Mouse (Mus musculus): ENCODE measurements at regions not wholly inside any gene's neighbourhood (a gene's known extent, or its start where the extent isn't known, plus 50 kb on each side); places are given as distances from the start of the nearest gene placed in this dataset.

GRCm38 (mm10) chr13:107743464-107744218, 300.6 kb upstream of the Smim15 start:
- DNase-seq: no peak
- no peak overlapping the region for H3K4me3 ChIP-seq (replicated peaks)
- H3K27ac ChIP-seq: no peak overlapping the region
- H3K9me3 ChIP-seq (replicated peaks): no peaks in the 10 kb centered on the region
- ATAC-seq (ENCODE audit: low read depth): no peak
- 0 out of 2 replicates have a peak, but pooled peaks cover 7% of the 10 kb centered on the region for H3K36me3 ChIP-seq
- no peaks in the 10 kb centered on the region for H3K4me1 ChIP-seq (replicated peaks)
- no peak overlapping the region for H3K4me2 ChIP-seq
- no peaks in the 10 kb centered on the region for H3K27me3 ChIP-seq
- WGBS (ENCODE audit: insufficient replicate concordance): 80% methylated on average over 21 of the region's 21 CpGs
- no peak overlapping the region for H3K9ac ChIP-seq

- no peaks in the 10 kb centered on the region for H3K4me1 ChIP-seq (replicated peaks)
- 69% methylated on average over 8 of the region's 8 CpGs for WGBS (ENCODE audit: insufficient replicate concordance)
- no peak overlapping the region for H3K9ac ChIP-seq
- ATAC-seq (ENCODE audit: low read depth) (no peak), DNase-seq (no peak)
- H3K27ac ChIP-seq: no peak overlapping the region
- H3K9me3 ChIP-seq (replicated peaks): no peaks in the 10 kb centered on the region
- no peak overlapping the region for H3K4me3 ChIP-seq (replicated peaks)
- H3K27me3 ChIP-seq: no peaks in the 10 kb centered on the region
- no peaks in the 10 kb centered on the region for H3K36me3 ChIP-seq
- H3K4me2 ChIP-seq: no peak overlapping the region
These were observed 307.7 kb upstream of the Smim15 start for GRCm38 (mm10) chr13:107736581-107736980.

GRCm38 (mm10) chr13:107734161-107734905, 309.9 kb upstream of the Smim15 start:
- no peak overlapping the region for H3K27ac ChIP-seq
- H3K9ac ChIP-seq: no peak overlapping the region
- no peaks in the 10 kb centered on the region for H3K4me1 ChIP-seq (replicated peaks)
- ATAC-seq (ENCODE audit: low read depth): no peak
- WGBS (ENCODE audit: insufficient replicate concordance): 64% methylated on average over 12 of the region's 12 CpGs
- H3K4me3 ChIP-seq (replicated peaks): no peak overlapping the region
- no peaks in the 10 kb centered on the region for H3K27me3 ChIP-seq
- H3K9me3 ChIP-seq (replicated peaks): no peaks in the 10 kb centered on the region
- no peaks in the 10 kb centered on the region for H3K36me3 ChIP-seq
- DNase-seq: no peak
- no peak overlapping the region for H3K4me2 ChIP-seq

- Histone ChIP-seq H3K4me2 (no peak overlapping the region), H3K4me3 (replicated peaks) (no peak overlapping the region), H3K36me3 (peaks cover 3% of the 10 kb centered on the region; the same call in 1 of the 2 replicates), H3K9me3 (replicated peaks) (no peaks in the 10 kb centered on the region), H3K4me1 (replicated peaks) (no peaks in the 10 kb centered on the region), H3K9ac (no peak overlapping the region), H3K27ac (no peak overlapping the region), H3K27me3 (no peaks in the 10 kb centered on the region)
- ATAC-seq (ENCODE audit: low read depth) (no peak), DNase-seq (no peak)
- WGBS (ENCODE audit: insufficient replicate concordance): 88% methylated on average over 9 of the region's 9 CpGs
These were observed 313.3 kb upstream of the Smim15 start for GRCm38 (mm10) chr13:107730976-107731375.

- Histone ChIP-seq H3K4me1 (replicated peaks) (no peaks in the 10 kb centered on the region), H3K4me2 (no peak overlapping the region), H3K9ac (no peak overlapping the region), H3K4me3 (replicated peaks) (no peak overlapping the region), H3K36me3 (peaks cover 3% of the 10 kb centered on the region; the same call in 1 of the 2 replicates), H3K27ac (no peak overlapping the region), H3K27me3 (no peaks in the 10 kb centered on the region), H3K9me3 (replicated peaks) (no peaks in the 10 kb centered on the region)
- WGBS (ENCODE audit: insufficient replicate concordance): 86% methylated on average over 20 of the region's 20 CpGs
- no peak for DNase-seq
- no peak for ATAC-seq (ENCODE audit: low read depth)
These were observed 317.8 kb upstream of the Smim15 start for GRCm38 (mm10) chr13:107726491-107726890.

- no peak overlapping the region for H3K9ac ChIP-seq
- DNase-seq: no peak
- no peak overlapping the region for H3K4me3 ChIP-seq (replicated peaks)
- no peaks in the 10 kb centered on the region for H3K4me1 ChIP-seq (replicated peaks)
- H3K36me3 ChIP-seq: no peaks in the 10 kb centered on the region
- H3K4me2 ChIP-seq: no peak overlapping the region
- WGBS (ENCODE audit: insufficient replicate concordance): 67% methylated on average over 11 of the region's 11 CpGs
- H3K9me3 ChIP-seq (replicated peaks): no peaks in the 10 kb centered on the region
- no peak overlapping the region for H3K27ac ChIP-seq
- ATAC-seq (ENCODE audit: low read depth): no peak
- no peaks in the 10 kb centered on the region for H3K27me3 ChIP-seq
These were observed 322.3 kb upstream of the Smim15 start for GRCm38 (mm10) chr13:107721901-107722300.

GRCm38 (mm10) chr13:107720874-107721574, 323.2 kb upstream of the Smim15 start:
- no peak for ATAC-seq (ENCODE audit: low read depth)
- Histone ChIP-seq H3K4me3 (replicated peaks) (no peak overlapping the region), H3K27ac (no peak overlapping the region), H3K27me3 (no peaks in the 10 kb centered on the region), H3K4me1 (replicated peaks) (no peaks in the 10 kb centered on the region), H3K36me3 (no peaks in the 10 kb centered on the region), H3K4me2 (no peak overlapping the region), H3K9ac (no peak overlapping the region), H3K9me3 (replicated peaks) (no peaks in the 10 kb centered on the region)
- 62% methylated on average over 8 of the region's 8 CpGs for WGBS (ENCODE audit: insufficient replicate concordance)
- no peak for DNase-seq

- H3K4me1 ChIP-seq (replicated peaks): no peaks in the 10 kb centered on the region
These were observed 325.1 kb upstream of the Smim15 start for GRCm38 (mm10) chr13:107718973-107719620.

GRCm38 (mm10) chr13:107715616-107716015, 328.6 kb upstream of the Smim15 start:
- Histone ChIP-seq H3K4me3 (replicated peaks) (no peak overlapping the region), H3K4me2 (no peak overlapping the region), H3K4me1 (replicated peaks) (no peaks in the 10 kb centered on the region), H3K27me3 (no peaks in the 10 kb centered on the region), H3K27ac (no peak overlapping the region), H3K9ac (no peak overlapping the region), H3K36me3 (no peaks in the 10 kb centered on the region), H3K9me3 (replicated peaks) (no peaks in the 10 kb centered on the region)
- ATAC-seq (ENCODE audit: low read depth): no peak
- WGBS (ENCODE audit: insufficient replicate concordance): 49% methylated on average over 4 of the region's 4 CpGs
- DNase-seq: no peak

More at GRCm38 (mm10) chr13:107718973-107719620, 325.1 kb upstream of the Smim15 start:
- WGBS (ENCODE audit: insufficient replicate concordance): 51% methylated on average over 14 of the region's 14 CpGs
- Histone ChIP-seq H3K27me3 (no peaks in the 10 kb centered on the region), H3K9me3 (replicated peaks) (no peaks in the 10 kb centered on the region), H3K4me2 (no peak overlapping the region), H3K36me3 (no peaks in the 10 kb centered on the region), H3K9ac (no peak overlapping the region), H3K27ac (no peak overlapping the region), H3K4me3 (replicated peaks) (no peak overlapping the region)
- DNase-seq (no peak), ATAC-seq (ENCODE audit: low read depth) (no peak)

GRCm38 (mm10) chr13:107714001-107714400, 330.2 kb upstream of the Smim15 start:
- ATAC-seq (ENCODE audit: low read depth) (no peak), DNase-seq (no peak)
- no peaks in the 10 kb centered on the region for H3K36me3 ChIP-seq
- peaks cover 3% of the 10 kb centered on the region; the same call in 1 of the 2 replicates for H3K4me1 ChIP-seq (replicated peaks)
- no peaks in the 10 kb centered on the region for H3K27me3 ChIP-seq
- no peak overlapping the region for H3K4me3 ChIP-seq (replicated peaks)
- no peak overlapping the region for H3K9ac ChIP-seq
- no peak overlapping the region for H3K27ac ChIP-seq
- 55% methylated on average over 1 of the region's 1 CpGs for WGBS (ENCODE audit: insufficient replicate concordance)
- H3K4me2 ChIP-seq: no peak overlapping the region
- H3K9me3 ChIP-seq (replicated peaks): no peaks in the 10 kb centered on the region

Data from liver, embryonic 13.5 days (tissue).